In the genomic region with DNA sequence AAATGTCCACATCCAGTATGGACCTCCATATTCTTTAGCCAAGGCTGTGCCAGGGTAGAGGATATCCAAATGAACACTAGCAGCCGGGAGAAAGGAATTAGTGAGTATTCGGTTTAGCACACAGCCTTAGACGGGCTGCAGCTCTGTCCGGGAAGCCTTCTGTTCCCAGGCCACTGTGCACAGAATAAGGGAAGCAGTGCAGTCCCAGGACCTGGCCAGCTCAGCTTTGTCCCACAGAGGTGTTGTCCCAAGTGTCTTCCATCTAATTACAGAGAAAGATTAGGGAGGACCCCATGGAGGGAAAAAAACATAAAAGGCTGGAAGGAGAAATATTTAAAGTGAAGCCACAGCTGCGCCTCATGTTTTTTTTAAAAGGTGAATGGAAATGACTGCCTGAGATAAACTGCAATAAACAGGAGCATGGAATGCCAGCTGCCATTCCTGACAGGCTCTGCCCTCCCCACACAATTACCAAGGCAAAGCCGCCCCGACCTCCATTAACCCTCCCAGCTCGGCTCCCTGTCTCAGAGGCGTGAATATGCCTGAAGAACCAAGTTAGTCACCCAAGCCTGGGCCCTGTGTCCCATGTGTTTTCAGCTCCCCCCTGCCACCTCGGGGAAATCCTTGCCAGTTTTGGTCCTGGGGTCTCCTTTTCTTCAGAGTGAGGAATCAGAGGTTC, we compare ENCODE assay signal across 11 mouse cellular contexts.
DNase-seq lines count a peak whose midpoint lies in the region; ATAC-seq lines count a peak whose summit lies in the region.
"Had no signal": no experiment of that assay in that cellular context is flagged by ENCODE, and none has a peak within 500 bp of the region (broad histone marks: within the 10 kb centered on the region; RNA-seq: fewer than 3 reads in every experiment).

No protein-coding gene starts in this region.

- no peak overlapping the region for H3K4me3 ChIP-seq in heart, embryonic 14.5 days (ENCODE audit: control insufficient read depth in 1 of 2, insufficient read depth in 1 of 2, low read depth in 1 of 2, low read length in 2 of 2)
- H3K4me3 ChIP-seq in embryonic facial prominence, embryonic 11.5 days (ENCODE audit: low read depth, low read length): no peak overlapping the region
- H3K4me3 ChIP-seq in forebrain, embryonic 16.5 days (replicated peaks; ENCODE audit: low read length): no peak overlapping the region
- H3K4me3 ChIP-seq in midbrain, embryonic 13.5 days (replicated peaks): no peak overlapping the region
- H3K4me3 ChIP-seq: limb, embryonic 15.5 days had no signal

- no peak for DNase-seq in heart, adult 18-20 months
- no peak for DNase-seq in embryonic facial prominence, embryonic 11.5 days (ENCODE audit: low spot score)
- DNase-seq in frontal cortex, postnatal 10 days (ENCODE audit: low spot score in 2 of 2): no peak
- DNase-seq in MN1 (ENCODE audit: low spot score): no peak
- DNase-seq in layer of hippocampus, adult 9-11 months: no peak
- DNase-seq: kidney, postnatal 14 days; lung, postnatal 14 days had no signal

- no peaks in the 10 kb centered on the region for H3K36me3 ChIP-seq in heart, embryonic 14.5 days (ENCODE audit: control insufficient read depth, insufficient read depth, low read length)
- no peaks in the 10 kb centered on the region for H3K36me3 ChIP-seq in embryonic facial prominence, embryonic 11.5 days (replicated peaks; ENCODE audit: control insufficient read depth, insufficient read depth, low read depth, low read length)
- no peaks in the 10 kb centered on the region for H3K36me3 ChIP-seq in forebrain, embryonic 16.5 days (ENCODE audit: control insufficient read depth, insufficient read depth)
- H3K36me3 ChIP-seq in midbrain, embryonic 13.5 days: no peaks in the 10 kb centered on the region
- H3K36me3 ChIP-seq: limb, embryonic 15.5 days had no signal

- H3K4me1 ChIP-seq in heart, embryonic 14.5 days (ENCODE audit: control insufficient read depth in 2 of 2, insufficient read depth in 2 of 2, low read length in 2 of 2): peaks cover 47 to 74% of the 10 kb centered on the region in 2 experiments
- H3K4me1 ChIP-seq in embryonic facial prominence, embryonic 11.5 days (ENCODE audit: control insufficient read depth, insufficient read depth, low read length): peaks cover 10% of the 10 kb centered on the region
- peaks cover 44% of the 10 kb centered on the region for H3K4me1 ChIP-seq in forebrain, embryonic 16.5 days (replicated peaks; ENCODE audit: control insufficient read depth, insufficient read depth, low read length)
- peaks cover 79% of the 10 kb centered on the region for H3K4me1 ChIP-seq in midbrain, embryonic 13.5 days (replicated peaks)

- no peaks in the 10 kb centered on the region for H3K9me3 ChIP-seq in heart, embryonic 14.5 days (ENCODE audit: control insufficient read depth, low read length)
- no peaks in the 10 kb centered on the region for H3K9me3 ChIP-seq in embryonic facial prominence, embryonic 11.5 days (replicated peaks; ENCODE audit: control insufficient read depth, low read length)
- no peaks in the 10 kb centered on the region for H3K9me3 ChIP-seq in forebrain, embryonic 16.5 days (ENCODE audit: control insufficient read depth, low read length)
- H3K9me3 ChIP-seq in midbrain, embryonic 13.5 days: no peaks in the 10 kb centered on the region
- H3K9me3 ChIP-seq: limb, embryonic 15.5 days had no signal

- no peak for ATAC-seq in heart, embryonic 14.5 days (ENCODE audit: insufficient number of reproducible peaks, insufficient read depth, low FRiP score, low read depth)
- ATAC-seq in embryonic facial prominence, embryonic 11.5 days (replicated peaks; ENCODE audit: insufficient number of reproducible peaks, low FRiP score, low TSS enrichment, low read depth): peak; percentile 49; the same call in 1 of the 2 replicates
- ATAC-seq in forebrain, embryonic 16.5 days: peak; percentile 34; the same call in 1 of the 2 replicates
- ATAC-seq in midbrain, embryonic 13.5 days: peak; percentile 66

- peak overlapping the region; percentile 43 to 52 for H3K27ac ChIP-seq in heart, embryonic 14.5 days (replicated peaks in 1 of 2; ENCODE audit: control insufficient read depth in 1 of 2, insufficient read depth in 1 of 2, low read depth in 2 of 2, low read length in 2 of 2)
- H3K27ac ChIP-seq in embryonic facial prominence, embryonic 11.5 days (replicated peaks; ENCODE audit: low read depth, low read length): peak overlapping the region; percentile 52; the same call in 1 of the 2 replicates
- 0 out of 2 replicates have a peak overlapping the region, but pooled peaks have one; percentile 12 for H3K27ac ChIP-seq in forebrain, embryonic 16.5 days (ENCODE audit: low read length)
- peak overlapping the region; percentile 81 for H3K27ac ChIP-seq in midbrain, embryonic 13.5 days
- H3K27ac ChIP-seq: limb, embryonic 15.5 days had no signal

- no peak overlapping the region for H3K4me2 ChIP-seq in heart, embryonic 14.5 days (ENCODE audit: low read length)
- H3K4me2 ChIP-seq in embryonic facial prominence, embryonic 11.5 days (ENCODE audit: low read depth, low read length): no peak overlapping the region
- no peak overlapping the region for H3K4me2 ChIP-seq in forebrain, embryonic 16.5 days (ENCODE audit: low read length)
- H3K4me2 ChIP-seq in midbrain, embryonic 13.5 days (replicated peaks): no peak overlapping the region
- H3K4me2 ChIP-seq: limb, embryonic 15.5 days had no signal

- H3K27me3 ChIP-seq in heart, embryonic 14.5 days (ENCODE audit: control insufficient read depth, insufficient read depth, low read length): no peaks in the 10 kb centered on the region
- no peaks in the 10 kb centered on the region for H3K27me3 ChIP-seq in embryonic facial prominence, embryonic 11.5 days (ENCODE audit: control insufficient read depth, insufficient read depth, low read length)
- no peaks in the 10 kb centered on the region for H3K27me3 ChIP-seq in forebrain, embryonic 16.5 days (replicated peaks; ENCODE audit: control insufficient read depth, insufficient read depth, low read length)
- H3K27me3 ChIP-seq in midbrain, embryonic 13.5 days: no peaks in the 10 kb centered on the region

- 53% methylated on average over 10 of the region's 10 CpGs for WGBS in heart, embryonic 14.5 days
- 46% methylated on average over 10 of the region's 10 CpGs for WGBS in embryonic facial prominence, embryonic 11.5 days
- 29% methylated on average over 10 of the region's 10 CpGs for WGBS in forebrain, embryonic 16.5 days
- 26% methylated on average over 10 of the region's 10 CpGs for WGBS in midbrain, embryonic 13.5 days

- no peak overlapping the region for H3K9ac ChIP-seq in heart, embryonic 14.5 days (ENCODE audit: low read length)
- H3K9ac ChIP-seq in embryonic facial prominence, embryonic 11.5 days (replicated peaks; ENCODE audit: low read length): no peak overlapping the region
- no peak overlapping the region for H3K9ac ChIP-seq in forebrain, embryonic 16.5 days (replicated peaks; ENCODE audit: low read depth, low read length)
- no peak overlapping the region for H3K9ac ChIP-seq in midbrain, embryonic 13.5 days (replicated peaks)
- H3K9ac ChIP-seq: limb, embryonic 15.5 days had no signal

Comparison
In these comparisons a context has a peak if more than half of its experiments do, and no peak if none do; other contexts are left out.
1. H3K27ac ChIP-seq: peak in every context shown above with its lines; median percentile 81 in midbrain, embryonic 13.5 days; 52 in embryonic facial prominence, embryonic 11.5 days; 48 in heart, embryonic 14.5 days; 12 in forebrain, embryonic 16.5 days.